Mouse (Mus musculus) midbrain, embryonic 11.5 days (tissue): Measurements from ENCODE around the gene Prss27. TPM values are rescaled to one million over a fixed set of nuclear protein-coding genes. Genes with fewer than 3 reads are reported as not detected.
A peak's percentile ranks its signal among the peaks of the same experiment; 100 is the strongest.

Experiments used
- ATAC-seq: fragments of 200-750 bp; cut with Nextera tagmentation; 2 replicates; pipeline ENCODE4 v1.8.0; 2017; ENCODE audit warnings: moderate TSS enrichment, moderate library complexity; ENCODE audit not compliant: low FRiP score
- DNase-seq: peaks from one replicate; pipeline ENCODE4 v3.0.0; 2015; ENCODE audit warnings: low spot score; ENCODE audit errors: missing footprints
- H3K27ac ChIP-seq: fragments of 300-500 bp; sonication (generic); 2 replicates; pipeline ENCODE4 v1.5.1; 2014; ENCODE audit warnings: low read depth, low read length
- H3K27me3 ChIP-seq: fragments of 300-500 bp; sonication (generic); 2 replicates; pipeline ENCODE4 v1.6.1; 2014; ENCODE audit warnings: mild to moderate bottlenecking, low read length, moderate library complexity, mixed read lengths; ENCODE audit not compliant: control insufficient read depth, insufficient read depth
- H3K36me3 ChIP-seq: fragments of 300-500 bp; sonication (generic); 2 replicates; pipeline ENCODE4 v1.6.1; 2014; ENCODE audit warnings: mild to moderate bottlenecking, low read length, moderate library complexity, mixed read lengths; ENCODE audit not compliant: control insufficient read depth, insufficient read depth
- H3K4me1 ChIP-seq: fragments of 300-500 bp; sonication (generic); 2 replicates; pipeline ENCODE4 v1.6.1; 2014; ENCODE audit warnings: low read length; ENCODE audit not compliant: control insufficient read depth, insufficient read depth
- H3K4me2 ChIP-seq: fragments of 300-500 bp; sonication (generic); 2 replicates; pipeline ENCODE4 v1.6.1; 2014; ENCODE audit warnings: mild to moderate bottlenecking, moderate library complexity
- H3K4me3 ChIP-seq: fragments of 300-500 bp; sonication (generic); 2 replicates; pipeline ENCODE4 v1.5.1; 2014; ENCODE audit warnings: low read depth, low read length
- H3K9ac ChIP-seq: fragments of 300-500 bp; sonication (generic); 2 replicates; pipeline ENCODE4 v1.6.1; 2014; ENCODE audit warnings: low read length
- H3K9me3 ChIP-seq: fragments of 300-500 bp; sonication (generic); 2 replicates; pipeline ENCODE4 v1.6.1; 2016; ENCODE audit warnings: low read length; ENCODE audit not compliant: control insufficient read depth
- WGBS: fragments of 180-500 bp; shearing (Covaris S2); extraction: QIAGEN DNeasy Blood & Tissue Kit; methylation state at CpG from one replicate; pipeline ENCODE4 v1.1.7; 2014; 5-methylcytosine and 5-hydroxymethylcytosine counted together
- polyA plus RNA-seq: library from polyadenylated mRNA; unstranded; fragments of >200 nt; fragmentation: Nextera tagmentation; extraction: Ambion mirVana; gene quantifications from 2 replicates; pipeline ENCODE4 v1.2.1, GENCODE M21; 2014

The Prss27 gene
- polyA plus RNA-seq, 1 experiment from 2014 or later: not detected

GRCm38 (mm10) chr17:24000404-24000803 lies 37.5 kb upstream of the Prss27 start:
- H3K4me2 ChIP-seq: no peak overlapping the region
- no peak overlapping the region for H3K9ac ChIP-seq
- no peaks in the 10 kb centered on the region for H3K4me1 ChIP-seq
- 81% methylated on average over 5 of the region's 5 CpGs for WGBS
- no peak overlapping the region for H3K4me3 ChIP-seq
- no peaks in the 10 kb centered on the region for H3K27me3 ChIP-seq
- no peak for DNase-seq
- no peaks in the 10 kb centered on the region for H3K36me3 ChIP-seq
- ATAC-seq: no peak
- H3K27ac ChIP-seq: no peak overlapping the region
- H3K9me3 ChIP-seq: no peaks in the 10 kb centered on the region

GRCm38 (mm10) chr17:24004071-24004665 lies 33.8 kb upstream of the Prss27 start:
- WGBS: 90% methylated on average over 14 of the region's 14 CpGs
- Histone ChIP-seq H3K27me3 (no peaks in the 10 kb centered on the region), H3K9ac (no peak overlapping the region), H3K4me2 (no peak overlapping the region), H3K4me3 (no peak overlapping the region), H3K36me3 (no peaks in the 10 kb centered on the region), H3K4me1 (no peaks in the 10 kb centered on the region), H3K9me3 (no peaks in the 10 kb centered on the region), H3K27ac (no peak overlapping the region)
- ATAC-seq (no peak), DNase-seq (no peak)

- Histone ChIP-seq H3K9me3 (no peaks in the 10 kb centered on the region), H3K36me3 (no peaks in the 10 kb centered on the region), H3K9ac (no peak overlapping the region), H3K4me3 (no peak overlapping the region), H3K4me1 (no peaks in the 10 kb centered on the region), H3K4me2 (no peak overlapping the region), H3K27me3 (no peaks in the 10 kb centered on the region), H3K27ac (no peak overlapping the region)
- ATAC-seq (no peak), DNase-seq (no peak)
- WGBS: 95% methylated on average over 3 of the region's 3 CpGs
Observed at GRCm38 (mm10) chr17:24005049-24005448, 32.9 kb upstream of the Prss27 start.

- no peaks in the 10 kb centered on the region for H3K4me1 ChIP-seq
- ATAC-seq: no peak
- 59% methylated on average over 2 of the region's 2 CpGs for WGBS
Observed at GRCm38 (mm10) chr17:24006930-24007329, 31.0 kb upstream of the Prss27 start.

GRCm38 (mm10) chr17:24007391-24007790 lies 30.6 kb upstream of the Prss27 start:
- DNase-seq (no peak), ATAC-seq (no peak)
- Histone ChIP-seq H3K4me3 (no peak overlapping the region), H3K36me3 (no peaks in the 10 kb centered on the region), H3K9me3 (no peaks in the 10 kb centered on the region), H3K4me2 (no peak overlapping the region), H3K27me3 (no peaks in the 10 kb centered on the region), H3K27ac (no peak overlapping the region), H3K4me1 (no peaks in the 10 kb centered on the region), H3K9ac (no peak overlapping the region)
- 78% methylated on average over 1 of the region's 1 CpGs for WGBS

More at GRCm38 (mm10) chr17:24006930-24007329, 31.0 kb upstream of the Prss27 start:
- Histone ChIP-seq H3K9me3 (no peaks in the 10 kb centered on the region), H3K9ac (no peak overlapping the region), H3K4me3 (no peak overlapping the region), H3K4me2 (no peak overlapping the region), H3K27ac (no peak overlapping the region), H3K27me3 (no peaks in the 10 kb centered on the region), H3K36me3 (no peaks in the 10 kb centered on the region)
- no peak for DNase-seq

GRCm38 (mm10) chr17:24008105-24008504 lies 29.8 kb upstream of the Prss27 start:
- Histone ChIP-seq H3K36me3 (no peaks in the 10 kb centered on the region), H3K27ac (no peak overlapping the region), H3K27me3 (no peaks in the 10 kb centered on the region), H3K4me2 (no peak overlapping the region), H3K4me1 (no peaks in the 10 kb centered on the region), H3K4me3 (no peak overlapping the region), H3K9me3 (no peaks in the 10 kb centered on the region), H3K9ac (no peak overlapping the region)
- ATAC-seq: no peak
- 75% methylated on average over 4 of the region's 4 CpGs for WGBS
- DNase-seq: no peak

- WGBS: 56% methylated on average over 5 of the region's 5 CpGs
- ATAC-seq (no peak), DNase-seq (no peak)
- H3K4me2 ChIP-seq: no peak overlapping the region
- no peaks in the 10 kb centered on the region for H3K9me3 ChIP-seq
- no peaks in the 10 kb centered on the region for H3K36me3 ChIP-seq
- H3K9ac ChIP-seq: no peak overlapping the region
- no peak overlapping the region for H3K4me3 ChIP-seq
- no peaks in the 10 kb centered on the region for H3K4me1 ChIP-seq
- no peak overlapping the region for H3K27ac ChIP-seq
- no peaks in the 10 kb centered on the region for H3K27me3 ChIP-seq
Observed at GRCm38 (mm10) chr17:24009617-24010016, 28.3 kb upstream of the Prss27 start.

GRCm38 (mm10) chr17:24012921-24013320 lies 25.0 kb upstream of the Prss27 start:
- Histone ChIP-seq H3K9ac (no peak overlapping the region), H3K27ac (no peak overlapping the region), H3K9me3 (no peaks in the 10 kb centered on the region), H3K4me2 (no peak overlapping the region), H3K4me1 (no peaks in the 10 kb centered on the region), H3K4me3 (no peak overlapping the region), H3K27me3 (no peaks in the 10 kb centered on the region), H3K36me3 (no peaks in the 10 kb centered on the region)
- ATAC-seq: no peak
- DNase-seq: peak; percentile 64
- WGBS: 74% methylated on average over 2 of the region's 2 CpGs

- Histone ChIP-seq H3K9me3 (no peaks in the 10 kb centered on the region), H3K4me1 (no peaks in the 10 kb centered on the region), H3K4me2 (no peak overlapping the region), H3K9ac (no peak overlapping the region), H3K27me3 (no peaks in the 10 kb centered on the region), H3K4me3 (no peak overlapping the region), H3K27ac (no peak overlapping the region), H3K36me3 (no peaks in the 10 kb centered on the region)
- ATAC-seq: no peak
- 88% methylated on average over 5 of the region's 5 CpGs for WGBS
- DNase-seq: peak; percentile 73
Observed at GRCm38 (mm10) chr17:24014433-24014965, 23.4 kb upstream of the Prss27 start.
